Mouse (Mus musculus): ENCODE data around the gene Pigr. TPM values are rescaled to one million over a fixed set of nuclear protein-coding genes. Genes with fewer than 3 reads are reported as not detected.

The Pigr gene
- polyA plus RNA-seq (2012; rRNA removed), result 4.1 and 8.9 TPM in 2 replicates

GRCm38 (mm10) chr1:130826448-130826847 is at the start of gene Pigr:
Pigr (plus strand) TSS chr1:130826684.

DNA sequence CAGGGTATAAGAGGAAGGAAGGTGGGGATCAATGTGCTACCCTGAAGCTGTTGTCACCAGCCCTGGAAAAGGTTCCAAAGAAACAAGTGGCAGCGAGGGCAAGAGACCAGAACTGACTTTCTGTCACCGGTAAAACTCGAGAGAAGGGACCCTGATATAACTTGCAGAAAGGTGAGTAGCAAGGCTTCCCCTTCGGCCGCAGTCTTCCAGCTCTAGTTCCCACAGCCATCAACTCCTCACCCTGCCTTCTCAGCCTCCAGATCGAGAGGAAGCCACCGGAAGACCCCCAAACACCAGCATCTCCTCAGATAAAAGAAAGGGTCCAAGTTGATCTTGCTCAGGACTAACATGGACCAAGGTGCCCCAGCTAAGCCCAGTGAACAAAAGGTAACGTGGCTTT is 25.9 kb upstream of the Pigr start, which contains the start of gene Fcamr:
Gene Fcamr (plus strand): TSS at position 301 of the 400 bp plus-strand sequence.

GRCm38 (mm10) chr1:130865541-130866221 is 39.2 kb downstream of the Pigr start, which contains the start of gene Fcmr:
Fcmr (plus strand) TSS chr1:130865669.

GRCm38 (mm10) chr1:130887354-130887753 is 60.9 kb downstream of the Pigr start, which contains the start of gene Il24:
Il24 (minus strand) TSS chr1:130887454.

Other genes starting within 250 kb of the Pigr start
- not detected in 2 replicates for gene Zp3r, start 197.1 kb upstream of the Pigr start, polyA plus RNA-seq (2012; rRNA removed)
- 0.22 and 0.46 TPM in 2 replicates for gene C4bp, start 165.1 kb upstream of the Pigr start, polyA plus RNA-seq (2012; rRNA removed)
- gene Gm29427, start 110.9 kb upstream of the Pigr start, polyA plus RNA-seq (2012; rRNA removed), result not detected in 2 replicates
- 0.54 and 0.55 TPM in 2 replicates for gene Yod1, start 109.4 kb upstream of the Pigr start, polyA plus RNA-seq (2012; rRNA removed)
- 1.6 and 2.4 TPM in 2 replicates for gene Pfkfb2, start 97.4 kb upstream of the Pigr start, polyA plus RNA-seq (2012; rRNA removed)
- gene AA986860, start 94.7 kb upstream of the Pigr start, polyA plus RNA-seq (2012; rRNA removed), result 10.8 and 14.0 TPM in 2 replicates
- 0.06 and 0.19 TPM in 2 replicates for gene Fcamr, start 25.8 kb upstream of the Pigr start, polyA plus RNA-seq (2012; rRNA removed)
- 0.22 and 0.56 TPM in 2 replicates for gene Fcmr, start 39.0 kb downstream of the Pigr start, polyA plus RNA-seq (2012; rRNA removed)
- gene Il24, start 60.8 kb downstream of the Pigr start, polyA plus RNA-seq (2012; rRNA removed), result not detected in 2 replicates
- not detected in 2 replicates for gene Il20, start 84.8 kb downstream of the Pigr start, polyA plus RNA-seq (2012; rRNA removed)
- not detected in 2 replicates for gene Il19, start 113.4 kb downstream of the Pigr start, polyA plus RNA-seq (2012; rRNA removed)
- gene Il10, start 193.2 kb downstream of the Pigr start, polyA plus RNA-seq (2012; rRNA removed), result not detected in 2 replicates